Mouse (Mus musculus) liver, embryonic 14.5 days (tissue): ENCODE data around the gene Tmod2. TPM values are rescaled to one million over a fixed set of nuclear protein-coding genes. Genes with fewer than 3 reads are reported as not detected.

Experiments
- ATAC-seq: fragments of 200-750 bp; cut with Nextera tagmentation; 2 replicates; pipeline ENCODE4 v1.8.0; 2017; ENCODE audit warnings: moderate number of reproducible peaks, mild to moderate bottlenecking, moderate library complexity; ENCODE audit not compliant: insufficient read depth
- DNase-seq, 3 experiments: peaks; one replicate each; pipeline ENCODE4 v3.0.0-alpha.2; 2012 to 2013; ENCODE audit warnings: low read depth in 3 of 3, low spot score in 3 of 3
- H3K27ac ChIP-seq: fragments of 300-500 bp; sonication (generic); 2 replicates; pipeline ENCODE4 v1.5.1; 2014; ENCODE audit warnings: moderate library complexity, mild to moderate bottlenecking, control low read depth, inconsistent platforms
- H3K27me3 ChIP-seq: fragments of 300-500 bp; sonication (generic); 2 replicates; pipeline ENCODE4 v1.6.1; 2014; ENCODE audit warnings: mild to moderate bottlenecking, low read length, moderate library complexity; ENCODE audit not compliant: control insufficient read depth, insufficient read depth
- H3K36me3 ChIP-seq: fragments of 300-500 bp; sonication (generic); replicated peaks from 2 replicates; pipeline ENCODE4 v1.6.1; 2014; ENCODE audit warnings: low read depth; ENCODE audit not compliant: control insufficient read depth, insufficient read depth
- H3K4me1 ChIP-seq, 2 experiments: fragments of 200-500 bp in 1 of 2; fragments of 300-500 bp in 1 of 2; sonication (generic) in 1 of 2; replicated peaks; 2 replicates each; pipeline ENCODE4 v1.6.1; 2012 to 2014; ENCODE audit warnings: antibody characterized with exemption in 1 of 2, inconsistent platforms in 1 of 2, low read length in 1 of 2; ENCODE audit not compliant: control insufficient read depth in 2 of 2, insufficient read depth in 2 of 2
- H3K4me2 ChIP-seq: fragments of 300-500 bp; sonication (generic); 2 replicates; pipeline ENCODE4 v1.6.1; 2014; ENCODE audit warnings: low read depth, mild to moderate bottlenecking, control low read depth, moderate library complexity
- H3K4me3 ChIP-seq, 2 experiments: fragments of 200-500 bp in 1 of 2; fragments of 300-500 bp in 1 of 2; sonication (generic) in 1 of 2; 2 replicates each; pipeline ENCODE4 v1.5.1; 2012 to 2014; ENCODE audit warnings: low read depth in 2 of 2, low read length in 2 of 2, mild to moderate bottlenecking in 2 of 2, control low read depth in 1 of 2, inconsistent platforms in 1 of 2, moderate library complexity in 1 of 2; ENCODE audit not compliant: insufficient read depth in 1 of 2
- H3K9ac ChIP-seq: fragments of 300-500 bp; sonication (generic); replicated peaks from 2 replicates; pipeline ENCODE4 v1.6.1; 2014; ENCODE audit warnings: mild to moderate bottlenecking, control low read depth, moderate library complexity
- H3K9me3 ChIP-seq: fragments of 300-500 bp; sonication (generic); 2 replicates; pipeline ENCODE4 v1.6.1; 2016; ENCODE audit warnings: low read length, mixed read lengths; ENCODE audit not compliant: control insufficient read depth
- CTCF ChIP-seq: IDR thresholded peaks from 2 replicates; pipeline ENCODE4 v1.5.1; 2016; ENCODE audit warnings: antibody characterized with exemption, low read depth, control low read depth
- EP300 ChIP-seq: IDR thresholded peaks from 2 replicates; pipeline ENCODE4 v1.6.1; 2016; ENCODE audit warnings: antibody characterized with exemption, low read depth
- WGBS: fragments of 180-500 bp; shearing (Covaris S2); extraction: QIAGEN DNeasy Blood & Tissue Kit; methylation state at CpG from one replicate; pipeline ENCODE4 v1.1.7; 2014; ENCODE audit not compliant: insufficient replicate concordance; 5-methylcytosine and 5-hydroxymethylcytosine counted together
- polyA plus RNA-seq, 2 experiments: library from polyadenylated mRNA; depleted of rRNA in 1 of 2; stranded (reverse) in 1 of 2; unstranded in 1 of 2; fragments of >200 nt; fragmentation: Nextera tagmentation in 1 of 2; extraction: Ambion mirVana in 1 of 2; gene quantifications; 2 replicates each; pipeline versions ENCODE4 v1.2.1 to v1.2.3; 2012 to 2014

The Tmod2 gene
- polyA plus RNA-seq, 2 experiments, result 0.03 to 0.05 TPM

DNA sequence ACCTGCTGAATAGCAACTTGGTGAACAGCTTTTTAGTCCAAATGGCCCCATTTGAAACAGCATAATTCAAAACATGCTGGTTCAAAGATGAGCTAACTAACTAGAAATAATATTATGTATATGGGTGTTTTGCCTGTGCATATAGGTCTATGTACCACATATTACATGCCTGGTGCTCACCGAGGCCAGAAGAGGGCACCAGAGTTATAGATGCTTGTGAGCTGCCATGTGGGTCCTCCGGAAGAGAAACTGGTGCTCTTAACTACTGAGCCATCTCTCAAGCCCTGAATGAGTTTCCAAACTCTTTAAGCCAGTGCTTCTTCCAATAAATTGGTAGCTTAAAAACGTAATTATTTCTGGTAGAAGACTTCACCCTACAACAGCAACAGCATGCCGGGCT lies 89.3 kb downstream of the Tmod2 start:
- Histone ChIP-seq H3K4me2 (no peak overlapping the region), H3K27ac (no peak overlapping the region), H3K36me3 (no peaks in the 10 kb centered on the region), H3K9ac (no peak overlapping the region), H3K27me3 (no peaks in the 10 kb centered on the region), H3K4me1 (no peaks in the 10 kb centered on the region), H3K9me3 (no peaks in the 10 kb centered on the region), H3K4me3 (no peak overlapping the region)
- DNase-seq (peak; percentile 17 to 41 (median 32)), ATAC-seq (no peak; the same call in 1 of the 2 replicates)
- TF ChIP-seq EP300 (no peak), CTCF (peak; percentile 73)
- 45% methylated on average over 4 of the region's 4 CpGs for WGBS

GRCm38 (mm10) chr9:75520940-75521339 lies 90.2 kb downstream of the Tmod2 start:
- no peaks in the 10 kb centered on the region for H3K9me3 ChIP-seq
- no peak overlapping the region for H3K27ac ChIP-seq
- ATAC-seq, result no peak
- no peaks in the 10 kb centered on the region for H3K4me1 ChIP-seq
- H3K4me3 ChIP-seq, result no peak overlapping the region
- WGBS, result 79% methylated on average over 8 of the region's 8 CpGs
- H3K27me3 ChIP-seq, result no peaks in the 10 kb centered on the region
- no peak overlapping the region for H3K4me2 ChIP-seq
- TF ChIP-seq CTCF, result no peak
- TF ChIP-seq EP300, result no peak
- H3K9ac ChIP-seq, result no peak overlapping the region
- DNase-seq, result no peak
- no peaks in the 10 kb centered on the region for H3K36me3 ChIP-seq

DNA sequence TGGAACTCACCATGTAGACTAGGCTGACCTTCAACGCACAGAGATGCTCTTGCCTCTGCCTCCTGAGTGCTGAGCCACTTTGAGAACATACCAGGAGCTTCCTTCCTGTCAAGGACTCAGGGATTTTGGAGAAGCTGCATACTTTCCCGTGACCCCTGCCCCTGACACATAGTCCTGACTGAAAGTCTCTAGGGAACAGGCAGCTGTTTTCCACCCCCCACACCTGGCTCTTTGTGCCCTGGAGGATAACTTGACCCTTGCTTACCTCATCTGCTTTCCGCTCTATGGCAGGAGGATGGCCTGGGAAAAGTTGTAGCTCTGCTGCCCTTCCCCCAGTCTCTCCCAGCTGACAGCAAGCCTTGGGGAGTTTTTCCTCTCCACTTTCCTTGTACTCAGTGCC lies 93.4 kb downstream of the Tmod2 start:
- H3K9me3 ChIP-seq, result no peaks in the 10 kb centered on the region
- no peak overlapping the region for H3K4me3 ChIP-seq
- no peaks in the 10 kb centered on the region for H3K4me1 ChIP-seq
- no peak overlapping the region for H3K27ac ChIP-seq
- TF ChIP-seq EP300, result no peak
- no peak for TF ChIP-seq CTCF
- no peak overlapping the region for H3K9ac ChIP-seq
- no peak overlapping the region for H3K4me2 ChIP-seq
- WGBS, result 66% methylated on average over 3 of the region's 3 CpGs
- H3K36me3 ChIP-seq, result no peaks in the 10 kb centered on the region
- no peaks in the 10 kb centered on the region for H3K27me3 ChIP-seq
- ATAC-seq (no peak), DNase-seq (no peak)

Other genes starting within 250 kb of the Tmod2 start
- 7.7 and 9.3 TPM in 2 replicates for gene Mapk6, start 201.3 kb downstream of the Tmod2 start, polyA plus RNA-seq (2012; rRNA removed)
- gene Mapk6, start 201.3 kb downstream of the Tmod2 start, polyA plus RNA-seq (2014; fragmentation: Nextera tagmentation; extraction: Ambion mirVana), result 17.1 and 20.2 TPM in 2 replicates
- 4.5 and 8.2 TPM in 2 replicates for gene Leo1, start 169.8 kb downstream of the Tmod2 start, polyA plus RNA-seq (2012; rRNA removed)
- gene Leo1, start 169.8 kb downstream of the Tmod2 start, polyA plus RNA-seq (2014; fragmentation: Nextera tagmentation; extraction: Ambion mirVana), result 10.8 and 14.1 TPM in 2 replicates
- 6.7 and 9.1 TPM in 2 replicates for gene Tmod3, start 51.7 kb downstream of the Tmod2 start, polyA plus RNA-seq (2012; rRNA removed)
- gene Tmod3, start 51.7 kb downstream of the Tmod2 start, polyA plus RNA-seq (2014; fragmentation: Nextera tagmentation; extraction: Ambion mirVana), result 23.5 and 23.8 TPM in 2 replicates
- gene Lysmd2, start 14.4 kb upstream of the Tmod2 start, polyA plus RNA-seq (2012; rRNA removed), result 1.0 and 1.3 TPM in 2 replicates
- gene Lysmd2, start 14.4 kb upstream of the Tmod2 start, polyA plus RNA-seq (2014; fragmentation: Nextera tagmentation; extraction: Ambion mirVana), result 2.1 and 2.8 TPM in 2 replicates
- gene Scg3, start 72.7 kb upstream of the Tmod2 start, polyA plus RNA-seq (2012; rRNA removed), result not detected in 2 replicates
- 0.04 TPM in 1 of 2 replicates, not detected in the other for gene Scg3, start 72.7 kb upstream of the Tmod2 start, polyA plus RNA-seq (2014; fragmentation: Nextera tagmentation; extraction: Ambion mirVana)
- 0.94 and 1.7 TPM in 2 replicates for gene Bmp5, start 164.0 kb upstream of the Tmod2 start, polyA plus RNA-seq (2012; rRNA removed)
- 1.2 and 1.3 TPM in 2 replicates for gene Bmp5, start 164.0 kb upstream of the Tmod2 start, polyA plus RNA-seq (2014; fragmentation: Nextera tagmentation; extraction: Ambion mirVana)